Mouse (Mus musculus): ENCODE measurements around the gene 1700037H04Rik.
"Not testable (repeated sequence)": the region's sequence is repeated elsewhere in the genome, so short reads cannot be mapped to it uniquely, and the experiment has no call there.

Gene 1700037H04Rik

GRCm38 (mm10) chr2:131127161-131127730, 32.6 kb downstream of the 1700037H04Rik start, which contains the start of gene Hspa12b:
TSS of gene Hspa12b (plus strand) at chr2:131127280.
- DNase-seq (ENCODE audit: low spot score), result peak; percentile 51

- no peak for DNase-seq (ENCODE audit: low spot score)
Observed at GRCm38 (mm10) chr2:131125964-131126815, 33.7 kb downstream of the 1700037H04Rik start.

- DNase-seq (ENCODE audit: low spot score), result no peak
Observed at GRCm38 (mm10) chr2:131125157-131125963, 34.5 kb downstream of the 1700037H04Rik start.

DNA sequence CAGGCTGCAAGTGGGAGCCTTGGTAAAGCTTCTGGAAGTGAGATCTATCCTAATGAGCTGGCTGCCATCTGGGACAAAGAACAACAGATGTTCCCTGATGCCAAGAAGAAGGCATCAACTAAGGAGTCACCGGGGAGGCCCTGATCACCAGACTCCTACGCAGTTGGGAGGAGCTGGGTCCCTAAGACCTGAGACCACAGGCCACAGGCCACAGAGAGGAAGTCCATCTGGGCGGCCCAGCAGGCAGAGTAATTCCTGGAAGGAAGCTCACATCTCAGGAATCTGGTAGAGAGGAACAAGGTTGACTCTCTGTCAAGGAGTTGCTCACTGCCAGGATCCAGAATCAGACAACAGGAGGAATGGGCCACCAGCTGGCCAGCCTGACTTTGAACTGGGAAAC, 35.7 kb downstream of the 1700037H04Rik start:
- no peak for DNase-seq (ENCODE audit: low spot score)

DNA sequence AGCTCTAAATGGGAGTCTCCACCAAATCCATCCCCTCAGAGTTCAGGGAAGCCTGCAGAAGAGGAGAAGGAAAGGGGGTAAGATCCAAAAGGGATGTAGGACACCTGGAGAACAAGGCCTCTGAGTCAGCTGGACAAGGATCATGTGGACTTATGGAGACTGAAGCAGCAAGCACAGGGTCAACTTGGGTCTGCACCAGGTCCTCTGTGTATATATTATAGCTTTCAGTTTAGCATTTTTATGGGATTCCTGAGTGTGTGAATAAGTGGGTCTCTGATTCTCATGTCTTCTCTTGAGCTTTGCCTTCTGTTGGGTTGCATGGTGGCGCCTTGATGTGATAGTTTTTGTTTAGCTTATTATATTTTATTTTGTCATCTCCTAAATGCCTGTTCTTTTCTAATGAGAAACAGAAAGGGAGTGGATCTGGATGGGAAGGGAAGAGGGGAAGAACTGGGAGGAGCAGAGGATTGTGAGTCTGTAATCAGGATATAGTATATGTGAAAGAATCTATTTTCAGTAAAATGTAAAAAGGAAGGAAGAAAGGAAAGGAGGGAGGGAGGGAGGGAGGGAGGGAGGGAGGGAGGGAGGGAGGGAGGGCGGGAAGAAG, 40.8 kb downstream of the 1700037H04Rik start:
- DNase-seq (ENCODE audit: low spot score), result no peak

GRCm38 (mm10) chr2:131105989-131106388, 53.9 kb downstream of the 1700037H04Rik start:
- DNase-seq (ENCODE audit: low spot score), result no peak

- not testable (repeated sequence) for DNase-seq (ENCODE audit: low spot score)
Observed at GRCm38 (mm10) chr2:131105061-131105460, 54.8 kb downstream of the 1700037H04Rik start.

DNA sequence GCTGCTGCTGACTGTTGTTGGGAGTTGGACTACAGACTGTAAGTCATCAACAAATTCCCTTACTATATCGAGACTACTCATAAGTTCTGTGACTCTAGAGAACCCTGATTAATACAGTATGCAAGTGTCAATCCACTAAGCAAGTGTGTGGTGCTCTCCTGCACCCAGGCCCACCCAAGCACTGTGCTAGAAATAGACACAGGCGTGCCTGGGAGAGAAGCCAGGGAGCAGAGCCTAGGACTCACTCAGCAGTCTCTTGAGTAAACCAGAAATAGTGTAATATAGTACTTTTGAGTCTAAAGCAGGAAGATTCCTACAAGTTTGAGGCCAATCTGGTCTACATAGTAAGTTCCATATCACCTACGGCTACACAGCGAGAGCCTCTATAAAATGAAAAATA, 55.9 kb downstream of the 1700037H04Rik start:
- no peak for DNase-seq (ENCODE audit: low spot score)

DNA sequence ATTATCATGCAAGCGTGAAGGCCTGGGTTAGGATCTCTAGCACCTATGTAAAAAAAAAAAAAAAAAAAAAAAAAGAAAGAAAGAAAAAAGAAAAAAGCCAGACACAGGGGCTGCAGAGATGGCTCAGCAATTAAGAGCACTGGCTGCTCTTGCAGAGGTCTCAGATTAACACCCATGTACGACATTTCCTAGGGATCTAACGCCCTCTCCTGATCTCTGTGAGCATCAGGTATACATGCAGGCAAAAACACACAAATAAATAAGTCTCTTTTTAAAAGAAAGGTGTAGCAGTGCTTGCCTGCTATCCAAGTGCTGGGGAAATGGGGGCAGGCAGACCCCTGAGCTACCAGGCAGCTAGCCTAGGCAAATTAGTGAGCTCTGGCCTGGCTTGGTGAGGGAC, 58.4 kb downstream of the 1700037H04Rik start:
- no peak for DNase-seq (ENCODE audit: low spot score)

DNA sequence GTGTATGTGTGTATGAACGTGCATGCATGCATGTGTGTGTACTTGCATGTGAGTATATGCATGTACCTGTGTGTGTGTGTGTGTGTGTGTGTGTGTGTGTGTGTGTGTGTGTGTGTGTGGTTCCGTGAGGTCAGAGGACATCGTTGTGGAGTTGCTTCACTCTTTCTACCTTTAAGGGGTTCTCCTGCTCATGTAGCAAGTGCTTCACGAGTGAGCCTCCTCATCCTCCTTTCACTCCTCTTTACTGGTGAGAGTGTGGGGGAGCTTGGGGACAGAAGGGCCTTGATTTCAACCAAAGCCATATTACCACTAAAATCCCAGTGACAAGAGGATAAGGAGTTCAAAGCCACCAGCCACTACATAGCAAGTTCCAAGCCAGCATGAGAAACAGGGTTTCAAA, 62.8 kb downstream of the 1700037H04Rik start:
- DNase-seq (ENCODE audit: low spot score), result no peak

All from retina, embryonic 14.5 days (tissue).